Mouse (Mus musculus): ENCODE measurements around the gene Fgd3. TPM values are rescaled to one million over a fixed set of nuclear protein-coding genes. Genes with fewer than 3 reads are reported as not detected.
A peak's percentile ranks its signal among the peaks of the same experiment; 100 is the strongest.

Fgd3 gene
- polyA plus RNA-seq, 1 experiment, result 6.3 TPM

DNA sequence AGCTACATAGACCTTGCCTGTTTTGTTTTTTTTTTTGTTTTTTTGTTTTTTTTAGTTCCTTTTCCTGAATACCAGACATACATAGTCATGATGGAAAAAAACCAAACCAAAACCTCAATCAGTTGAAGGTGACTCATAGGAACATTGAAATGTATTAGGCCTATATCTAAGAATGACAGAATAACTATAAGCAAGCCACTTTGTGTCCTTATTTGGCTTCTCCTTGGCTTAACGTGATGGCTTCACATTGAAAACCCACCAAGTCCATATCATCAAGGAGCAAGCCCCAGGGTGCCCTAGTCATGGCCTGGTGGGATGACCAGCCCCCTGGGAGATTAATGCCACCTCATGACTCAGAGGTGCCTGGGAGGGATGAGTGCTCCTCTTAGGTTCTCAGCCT lies 19.3 kb downstream of the Fgd3 start:
- no peaks in the 10 kb centered on the region for H3K27me3 ChIP-seq (replicated peaks; ENCODE audit: control insufficient read depth, insufficient read depth, low read length)

DNA sequence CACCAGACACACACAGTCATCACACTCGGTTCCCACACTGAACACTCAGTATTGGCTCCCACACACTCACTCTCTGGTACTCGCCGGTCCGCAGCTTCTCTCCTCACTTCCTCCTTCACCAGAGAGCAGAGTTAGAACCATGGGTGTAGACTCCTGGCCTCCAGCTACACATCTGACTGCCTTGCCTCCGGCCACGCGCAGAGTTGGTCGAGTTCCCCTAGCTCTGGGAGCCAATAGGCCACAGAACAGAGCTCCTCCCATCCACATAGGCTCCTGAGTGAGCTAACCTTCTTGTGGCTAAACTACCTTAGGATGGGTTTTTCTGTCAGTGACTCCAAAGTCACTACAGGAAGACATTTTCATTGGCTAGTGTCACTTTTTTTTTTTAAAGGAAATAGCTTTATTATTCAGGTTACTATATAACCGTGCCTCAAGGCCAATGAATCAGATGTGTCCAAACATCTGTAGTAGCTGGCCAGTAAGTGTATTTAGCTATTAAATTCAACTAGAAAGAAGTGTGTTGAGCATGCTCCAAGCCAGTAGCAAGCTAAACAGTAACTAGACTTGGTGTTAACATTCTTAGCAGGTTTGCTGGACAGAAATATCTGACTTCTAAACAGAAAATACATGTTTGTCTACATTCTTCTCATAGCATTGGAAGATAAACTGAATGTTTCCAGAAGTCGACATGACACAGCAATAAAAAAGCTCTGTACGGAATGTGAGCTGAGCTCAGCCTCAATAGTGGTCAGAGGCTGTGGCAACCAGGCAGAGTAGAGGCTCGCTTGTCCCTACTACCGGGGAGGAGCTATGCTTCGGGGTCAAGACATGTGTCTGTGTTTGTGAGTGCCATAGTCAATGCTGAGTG lies 21.4 kb downstream of the Fgd3 start:
- Histone ChIP-seq H3K4me3 (ENCODE audit: insufficient read depth, low read depth, low read length) (peak overlapping the region; percentile 15), H3K27ac (ENCODE audit: insufficient read depth, low read depth, low read length) (peak overlapping the region; percentile 69), H3K36me3 (ENCODE audit: control insufficient read depth, insufficient read depth, low read length) (no peaks in the 10 kb centered on the region), H3K4me1 (ENCODE audit: control insufficient read depth, insufficient read depth, low read length) (peaks cover 14% of the 10 kb centered on the region), H3K27me3 (replicated peaks; ENCODE audit: control insufficient read depth, insufficient read depth, low read length) (no peaks in the 10 kb centered on the region)
- peak; percentile 87 for DNase-seq
- 23% methylated on average over 14 of the region's 14 CpGs for WGBS
- no peak for TF ChIP-seq CTCF (conservative IDR thresholded peaks at IDR 0.05; ENCODE audit: insufficient read depth, insufficient read length, low read depth, low read length)
- no peak for TF ChIP-seq POLR2A (IDR thresholded peaks at IDR 0.05; ENCODE audit: low read depth, low read length)

More for the DNA sequence above, 19.3 kb downstream of the Fgd3 start:
- Histone ChIP-seq H3K4me1 (ENCODE audit: control insufficient read depth, insufficient read depth, low read length) (peaks cover 14% of the 10 kb centered on the region), H3K36me3 (ENCODE audit: control insufficient read depth, insufficient read depth, low read length) (no peaks in the 10 kb centered on the region), H3K4me3 (ENCODE audit: insufficient read depth, low read depth, low read length) (no peak overlapping the region), H3K27ac (ENCODE audit: insufficient read depth, low read depth, low read length) (no peak overlapping the region; the same call in 1 of the 2 replicates)
- WGBS, result 82% methylated on average over 1 of the region's 1 CpGs
- TF ChIP-seq POLR2A (IDR thresholded peaks at IDR 0.05; ENCODE audit: low read depth, low read length), result no peak
- TF ChIP-seq CTCF (conservative IDR thresholded peaks at IDR 0.05; ENCODE audit: insufficient read depth, insufficient read length, low read depth, low read length), result no peak
- DNase-seq, result no peak

DNA sequence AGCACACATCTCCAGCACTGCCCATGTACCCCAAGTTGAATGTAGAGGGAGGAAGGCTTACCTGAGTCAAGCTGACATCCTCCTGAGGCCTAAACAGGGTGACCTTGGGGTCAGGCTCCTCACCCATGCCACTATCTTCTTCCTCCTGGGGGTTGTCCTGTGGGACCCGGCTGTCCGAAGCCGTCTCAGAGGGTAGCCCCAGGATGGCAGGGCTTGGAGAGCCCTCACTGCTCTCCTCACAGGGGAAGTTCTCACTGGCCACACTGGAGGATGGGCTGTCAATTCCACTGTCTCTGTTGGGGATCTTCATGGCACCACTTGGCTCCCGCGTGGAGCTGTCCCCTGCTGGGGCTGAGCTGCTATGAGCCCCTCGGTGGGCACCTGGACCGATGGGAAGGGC lies 23.8 kb downstream of the Fgd3 start:
- Histone ChIP-seq H3K27ac (ENCODE audit: insufficient read depth, low read depth, low read length) (no peak overlapping the region), H3K36me3 (ENCODE audit: control insufficient read depth, insufficient read depth, low read length) (no peaks in the 10 kb centered on the region), H3K4me3 (ENCODE audit: insufficient read depth, low read depth, low read length) (no peak overlapping the region), H3K4me1 (ENCODE audit: control insufficient read depth, insufficient read depth, low read length) (peaks cover 14% of the 10 kb centered on the region), H3K27me3 (replicated peaks; ENCODE audit: control insufficient read depth, insufficient read depth, low read length) (no peaks in the 10 kb centered on the region)
- 94% methylated on average over 7 of the region's 7 CpGs for WGBS
- no peak for DNase-seq
- no peak for TF ChIP-seq CTCF (conservative IDR thresholded peaks at IDR 0.05; ENCODE audit: insufficient read depth, insufficient read length, low read depth, low read length)
- no peak for TF ChIP-seq POLR2A (IDR thresholded peaks at IDR 0.05; ENCODE audit: low read depth, low read length)

DNA sequence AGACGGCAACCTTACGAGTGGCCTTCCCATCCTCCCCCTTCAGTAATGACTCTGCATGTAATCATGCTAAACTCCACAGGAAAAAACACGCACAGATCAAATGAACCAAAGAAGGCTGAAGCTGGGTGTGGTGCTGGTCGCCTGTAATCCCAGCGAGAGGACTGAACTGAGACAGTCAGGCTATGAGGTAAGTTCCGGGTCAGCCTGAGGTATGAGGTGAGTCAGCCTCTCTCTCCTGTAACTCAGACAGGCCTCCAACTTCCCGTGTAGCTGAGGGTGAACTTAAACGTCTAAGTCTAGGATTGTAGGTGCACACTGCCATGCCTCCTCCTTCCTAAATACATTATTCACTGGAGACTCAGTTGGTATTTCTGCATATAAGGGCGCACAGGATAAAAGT lies 26.0 kb downstream of the Fgd3 start:
- TF ChIP-seq CTCF (conservative IDR thresholded peaks at IDR 0.05; ENCODE audit: insufficient read depth, insufficient read length, low read depth, low read length) (no peak), POLR2A (IDR thresholded peaks at IDR 0.05; ENCODE audit: low read depth, low read length) (no peak)
- H3K4me3 ChIP-seq (ENCODE audit: insufficient read depth, low read depth, low read length), result no peak overlapping the region
- 77% methylated on average over 9 of the region's 9 CpGs for WGBS
- peaks cover 10% of the 10 kb centered on the region for H3K4me1 ChIP-seq (ENCODE audit: control insufficient read depth, insufficient read depth, low read length)
- no peak for DNase-seq
- H3K27ac ChIP-seq (ENCODE audit: insufficient read depth, low read depth, low read length), result no peak overlapping the region
- H3K36me3 ChIP-seq (ENCODE audit: control insufficient read depth, insufficient read depth, low read length), result no peaks in the 10 kb centered on the region
- H3K27me3 ChIP-seq (replicated peaks; ENCODE audit: control insufficient read depth, insufficient read depth, low read length), result no peaks in the 10 kb centered on the region

DNA sequence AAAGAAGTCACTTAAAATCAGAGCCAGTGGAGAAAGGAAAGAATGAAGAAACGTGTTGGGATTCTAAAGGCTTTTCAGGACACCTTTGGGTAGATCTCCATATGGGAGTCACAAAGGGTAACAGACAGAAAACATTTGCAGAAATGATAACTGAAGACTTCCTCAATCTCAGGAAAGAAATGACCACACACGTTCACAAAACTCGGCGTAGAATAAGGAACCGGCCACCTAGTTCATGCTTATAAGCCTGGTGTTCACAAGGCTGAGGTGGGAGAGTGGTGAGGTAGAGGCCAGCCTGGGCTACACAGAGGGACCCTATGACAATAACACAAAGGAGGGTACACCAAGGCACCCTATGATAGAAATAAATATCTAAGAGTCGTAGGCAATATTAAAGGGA lies 28.2 kb downstream of the Fgd3 start:
- WGBS, result 89% methylated on average over 6 of the region's 6 CpGs
- no peaks in the 10 kb centered on the region for H3K27me3 ChIP-seq (replicated peaks; ENCODE audit: control insufficient read depth, insufficient read depth, low read length)
- TF ChIP-seq POLR2A (IDR thresholded peaks at IDR 0.05; ENCODE audit: low read depth, low read length) (no peak), CTCF (conservative IDR thresholded peaks at IDR 0.05; ENCODE audit: insufficient read depth, insufficient read length, low read depth, low read length) (no peak)

DNA sequence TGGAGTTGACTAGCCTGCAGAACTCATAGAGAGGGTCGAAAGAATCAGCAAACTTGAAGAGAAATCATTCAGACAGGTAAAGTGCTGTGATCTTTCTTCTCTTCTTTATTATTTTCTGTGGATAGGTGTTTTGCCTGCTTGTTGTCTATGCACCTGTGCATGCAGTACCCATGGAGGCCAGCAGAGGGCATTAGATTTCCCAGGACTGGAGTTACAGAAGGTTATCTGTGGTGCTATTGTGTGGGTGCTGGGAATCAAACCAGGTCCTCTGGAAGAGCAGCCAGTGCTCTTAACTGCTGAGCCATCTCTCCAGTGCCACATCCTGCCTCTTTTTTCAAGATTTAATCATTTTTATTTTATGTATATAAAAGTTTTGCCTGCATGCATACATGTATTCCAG lies 28.7 kb downstream of the Fgd3 start:
- whole genome bisulfite sequencing, result 64% methylated on average over 1 of the region's 1 CpGs
- no peaks in the 10 kb centered on the region for H3K27me3 ChIP-seq (replicated peaks; ENCODE audit: control insufficient read depth, insufficient read depth, low read length)
- H3K27ac ChIP-seq (ENCODE audit: insufficient read depth, low read depth, low read length), result no peak overlapping the region
- H3K4me3 ChIP-seq (ENCODE audit: insufficient read depth, low read depth, low read length), result no peak overlapping the region
- no peaks in the 10 kb centered on the region for H3K4me1 ChIP-seq (ENCODE audit: control insufficient read depth, insufficient read depth, low read length)
- H3K36me3 ChIP-seq (ENCODE audit: control insufficient read depth, insufficient read depth, low read length), result no peaks in the 10 kb centered on the region
- no peak for TF ChIP-seq POLR2A (IDR thresholded peaks at IDR 0.05; ENCODE audit: low read depth, low read length)
- peak; percentile 44 for TF ChIP-seq CTCF (conservative IDR thresholded peaks at IDR 0.05; ENCODE audit: insufficient read depth, insufficient read length, low read depth, low read length)
- peak; percentile 32 for DNase-seq

More for the DNA sequence above, 28.2 kb downstream of the Fgd3 start:
- DNase-seq, result no peak
- H3K4me1 ChIP-seq (ENCODE audit: control insufficient read depth, insufficient read depth, low read length), result no peaks in the 10 kb centered on the region
- no peaks in the 10 kb centered on the region for H3K36me3 ChIP-seq (ENCODE audit: control insufficient read depth, insufficient read depth, low read length)
- no peak overlapping the region for H3K4me3 ChIP-seq (ENCODE audit: insufficient read depth, low read depth, low read length)
- H3K27ac ChIP-seq (ENCODE audit: insufficient read depth, low read depth, low read length), result no peak overlapping the region

DNA sequence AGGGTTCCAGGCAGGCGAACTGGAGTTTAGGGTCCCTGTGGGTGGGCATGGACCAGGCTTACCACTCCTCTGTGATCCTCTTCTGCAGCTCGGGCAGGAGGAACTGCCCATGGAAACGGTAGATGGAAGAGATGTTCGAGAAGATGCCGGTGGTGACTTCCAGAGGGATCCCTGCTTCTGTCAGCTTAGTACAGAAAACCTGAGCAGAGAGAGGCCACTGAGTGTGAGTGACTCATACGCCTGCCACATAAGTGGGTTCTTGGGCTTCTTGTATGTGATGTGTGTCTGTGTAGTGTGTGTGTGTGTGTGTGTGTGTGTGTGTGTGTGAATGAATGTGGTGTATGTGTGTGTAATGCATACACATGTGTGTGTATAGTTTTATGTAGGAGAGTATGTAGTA lies 32.9 kb downstream of the Fgd3 start:
- H3K4me3 ChIP-seq (ENCODE audit: insufficient read depth, low read depth, low read length), result no peak overlapping the region
- H3K27me3 ChIP-seq (replicated peaks; ENCODE audit: control insufficient read depth, insufficient read depth, low read length), result no peaks in the 10 kb centered on the region
- no peaks in the 10 kb centered on the region for H3K36me3 ChIP-seq (ENCODE audit: control insufficient read depth, insufficient read depth, low read length)
- DNase-seq, result no peak
- no peaks in the 10 kb centered on the region for H3K4me1 ChIP-seq (ENCODE audit: control insufficient read depth, insufficient read depth, low read length)
- 96% methylated on average over 6 of the region's 6 CpGs for WGBS
- TF ChIP-seq CTCF (conservative IDR thresholded peaks at IDR 0.05; ENCODE audit: insufficient read depth, insufficient read length, low read depth, low read length) (no peak), POLR2A (IDR thresholded peaks at IDR 0.05; ENCODE audit: low read depth, low read length) (no peak)
- H3K27ac ChIP-seq (ENCODE audit: insufficient read depth, low read depth, low read length), result no peak overlapping the region
